Mouse (Mus musculus): ENCODE measurements at regions not wholly inside any gene's neighbourhood (a gene's known extent, or its start where the extent isn't known, plus 50 kb on each side); places are given as distances from the start of the nearest gene placed in this dataset.
"Not testable (repeated sequence)": the region's sequence is repeated elsewhere in the genome, so short reads cannot be mapped to it uniquely, and the experiment has no call there.

- no peak for DNase-seq
These were observed 86.5 kb downstream of the Phlda1 start for GRCm38 (mm10) chr10:111592416-111593149.

- DNase-seq = no peak
These were observed 87.2 kb downstream of the Phlda1 start for GRCm38 (mm10) chr10:111593280-111593679.

- no peak for DNase-seq
These were observed 88.1 kb downstream of the Phlda1 start for GRCm38 (mm10) chr10:111594171-111594570.

GRCm38 (mm10) chr10:111594651-111595050 is 88.6 kb downstream of the Phlda1 start:
- no peak for DNase-seq

GRCm38 (mm10) chr10:111595513-111595995 is 89.5 kb downstream of the Phlda1 start:
- no peak for DNase-seq

- no peak for DNase-seq
These were observed 92.6 kb downstream of the Phlda1 start for GRCm38 (mm10) chr10:111598650-111599049.

GRCm38 (mm10) chr10:111599297-111600250 is 93.5 kb downstream of the Phlda1 start:
- DNase-seq = no peak

GRCm38 (mm10) chr10:111600251-111600620 is 94.2 kb downstream of the Phlda1 start:
- DNase-seq = no peak

- DNase-seq = peak; percentile 16 to 19
These were observed 94.6 kb downstream of the Phlda1 start for GRCm38 (mm10) chr10:111600677-111601099.

GRCm38 (mm10) chr10:111603166-111603565 is 97.1 kb downstream of the Phlda1 start:
- DNase-seq = no peak

GRCm38 (mm10) chr10:111607381-111607780 is 101.3 kb downstream of the Phlda1 start:
- not testable (repeated sequence) for DNase-seq

- no peak for DNase-seq
These were observed 102.5 kb downstream of the Phlda1 start for GRCm38 (mm10) chr10:111608385-111609093.

GRCm38 (mm10) chr10:111609889-111610288 is 103.8 kb downstream of the Phlda1 start:
- no peak for DNase-seq

- DNase-seq = no peak
These were observed 113.7 kb downstream of the Phlda1 start for GRCm38 (mm10) chr10:111619627-111620270.

GRCm38 (mm10) chr10:111620927-111621676 is 115.0 kb downstream of the Phlda1 start:
- no peak for DNase-seq

- DNase-seq = no peak
These were observed 116.7 kb downstream of the Phlda1 start for GRCm38 (mm10) chr10:111622789-111623188.

- no peak for DNase-seq
These were observed 117.9 kb downstream of the Phlda1 start for GRCm38 (mm10) chr10:111624021-111624420.

GRCm38 (mm10) chr10:111624624-111625023 is 118.5 kb downstream of the Phlda1 start:
- no peak for DNase-seq

GRCm38 (mm10) chr10:111625573-111625972 is 119.5 kb downstream of the Phlda1 start:
- DNase-seq = no peak

GRCm38 (mm10) chr10:111626009-111626408 is 119.9 kb downstream of the Phlda1 start:
- no peak for DNase-seq

GRCm38 (mm10) chr10:111636283-111636682 is 130.2 kb downstream of the Phlda1 start:
- peak; percentile 55 to 62 for DNase-seq

All from thymus, postnatal 36 days (tissue).